Mouse (Mus musculus): ENCODE measurements at regions not wholly inside any gene's neighbourhood (a gene's known extent, or its start where the extent isn't known, plus 50 kb on each side); places are given as distances from the start of the nearest gene placed in this dataset.

- H3K36me3 ChIP-seq (ENCODE audit: control insufficient read depth, insufficient read depth, low read length, poor library complexity, severe bottlenecking) = no peaks in the 10 kb centered on the region; the same call in 1 of the 2 replicates
- DNase-seq (ENCODE audit: low read depth, low spot score) = no peak
- no peaks in the 10 kb centered on the region for H3K27me3 ChIP-seq (ENCODE audit: control insufficient read depth, insufficient read depth, low read length, poor library complexity, severe bottlenecking)
Measured at GRCm38 (mm10) chr19:37492572-37492971, 57.6 kb upstream of the Exoc6 start.

- Histone ChIP-seq H3K36me3 (ENCODE audit: control insufficient read depth, insufficient read depth, low read length, poor library complexity, severe bottlenecking) (no peaks in the 10 kb centered on the region; the same call in 1 of the 2 replicates), H3K27me3 (ENCODE audit: control insufficient read depth, insufficient read depth, low read length, poor library complexity, severe bottlenecking) (no peaks in the 10 kb centered on the region)
- DNase-seq (ENCODE audit: low read depth, low spot score) = no peak
Measured at GRCm38 (mm10) chr19:37493378-37493777, 56.8 kb upstream of the Exoc6 start.

GRCm38 (mm10) chr19:37493921-37494485, 56.2 kb upstream of the Exoc6 start:
- DNase-seq (ENCODE audit: low read depth, low spot score) = peak; percentile 81
- Histone ChIP-seq H3K27me3 (ENCODE audit: control insufficient read depth, insufficient read depth, low read length, poor library complexity, severe bottlenecking) (no peaks in the 10 kb centered on the region), H3K36me3 (ENCODE audit: control insufficient read depth, insufficient read depth, low read length, poor library complexity, severe bottlenecking) (no peaks in the 10 kb centered on the region; the same call in 1 of the 2 replicates)

GRCm38 (mm10) chr19:37494806-37495205, 55.4 kb upstream of the Exoc6 start:
- Histone ChIP-seq H3K27me3 (ENCODE audit: control insufficient read depth, insufficient read depth, low read length, poor library complexity, severe bottlenecking) (no peaks in the 10 kb centered on the region), H3K36me3 (ENCODE audit: control insufficient read depth, insufficient read depth, low read length, poor library complexity, severe bottlenecking) (no peaks in the 10 kb centered on the region; the same call in 1 of the 2 replicates)
- DNase-seq (ENCODE audit: low read depth, low spot score) = peak; percentile 17

- no peaks in the 10 kb centered on the region; the same call in 1 of the 2 replicates for H3K36me3 ChIP-seq (ENCODE audit: control insufficient read depth, insufficient read depth, low read length, poor library complexity, severe bottlenecking)
- peak; percentile 91 for DNase-seq (ENCODE audit: low read depth, low spot score)
- no peaks in the 10 kb centered on the region for H3K27me3 ChIP-seq (ENCODE audit: control insufficient read depth, insufficient read depth, low read length, poor library complexity, severe bottlenecking)
Measured at GRCm38 (mm10) chr19:37495319-37496270, 54.6 kb upstream of the Exoc6 start.

- Histone ChIP-seq H3K36me3 (ENCODE audit: control insufficient read depth, insufficient read depth, low read length, poor library complexity, severe bottlenecking) (no peaks in the 10 kb centered on the region; the same call in 1 of the 2 replicates), H3K27me3 (ENCODE audit: control insufficient read depth, insufficient read depth, low read length, poor library complexity, severe bottlenecking) (no peaks in the 10 kb centered on the region)
- DNase-seq (ENCODE audit: low read depth, low spot score) = peak; percentile 26
Measured at GRCm38 (mm10) chr19:37496759-37497158, 53.5 kb upstream of the Exoc6 start.

- no peaks in the 10 kb centered on the region for H3K27me3 ChIP-seq (ENCODE audit: control insufficient read depth, insufficient read depth, low read length, poor library complexity, severe bottlenecking)
- DNase-seq (ENCODE audit: low read depth, low spot score) = no peak
- H3K36me3 ChIP-seq (ENCODE audit: control insufficient read depth, insufficient read depth, low read length, poor library complexity, severe bottlenecking) = no peaks in the 10 kb centered on the region; the same call in 1 of the 2 replicates
Measured at GRCm38 (mm10) chr19:37497161-37497560, 53.1 kb upstream of the Exoc6 start.

GRCm38 (mm10) chr19:37498438-37498837, 51.8 kb upstream of the Exoc6 start:
- no peak for DNase-seq (ENCODE audit: low read depth, low spot score)
- Histone ChIP-seq H3K36me3 (ENCODE audit: control insufficient read depth, insufficient read depth, low read length, poor library complexity, severe bottlenecking) (no peaks in the 10 kb centered on the region; the same call in 1 of the 2 replicates), H3K27me3 (ENCODE audit: control insufficient read depth, insufficient read depth, low read length, poor library complexity, severe bottlenecking) (no peaks in the 10 kb centered on the region)
